Mouse (Mus musculus) layer of hippocampus, postnatal 14 days (tissue): Measurements from ENCODE around the gene Hormad1. TPM values are rescaled to one million over a fixed set of nuclear protein-coding genes. Genes with fewer than 3 reads are reported as not detected.

ENCODE experiments used
- DNase-seq, 2 experiments: peaks; one replicate each; pipeline ENCODE4 v3.0.0; 2021 to 2022; ENCODE audit warnings: low spot score in 2 of 2, mixed read lengths in 1 of 2
- total RNA-seq, 2 experiments: library from RNA; stranded (reverse); gene quantifications; 2 replicates each; pipeline ENCODE4 v1.2.3; 2021

Gene Hormad1
- total RNA-seq, 2 experiments from 2014 or later: not detected

DNA sequence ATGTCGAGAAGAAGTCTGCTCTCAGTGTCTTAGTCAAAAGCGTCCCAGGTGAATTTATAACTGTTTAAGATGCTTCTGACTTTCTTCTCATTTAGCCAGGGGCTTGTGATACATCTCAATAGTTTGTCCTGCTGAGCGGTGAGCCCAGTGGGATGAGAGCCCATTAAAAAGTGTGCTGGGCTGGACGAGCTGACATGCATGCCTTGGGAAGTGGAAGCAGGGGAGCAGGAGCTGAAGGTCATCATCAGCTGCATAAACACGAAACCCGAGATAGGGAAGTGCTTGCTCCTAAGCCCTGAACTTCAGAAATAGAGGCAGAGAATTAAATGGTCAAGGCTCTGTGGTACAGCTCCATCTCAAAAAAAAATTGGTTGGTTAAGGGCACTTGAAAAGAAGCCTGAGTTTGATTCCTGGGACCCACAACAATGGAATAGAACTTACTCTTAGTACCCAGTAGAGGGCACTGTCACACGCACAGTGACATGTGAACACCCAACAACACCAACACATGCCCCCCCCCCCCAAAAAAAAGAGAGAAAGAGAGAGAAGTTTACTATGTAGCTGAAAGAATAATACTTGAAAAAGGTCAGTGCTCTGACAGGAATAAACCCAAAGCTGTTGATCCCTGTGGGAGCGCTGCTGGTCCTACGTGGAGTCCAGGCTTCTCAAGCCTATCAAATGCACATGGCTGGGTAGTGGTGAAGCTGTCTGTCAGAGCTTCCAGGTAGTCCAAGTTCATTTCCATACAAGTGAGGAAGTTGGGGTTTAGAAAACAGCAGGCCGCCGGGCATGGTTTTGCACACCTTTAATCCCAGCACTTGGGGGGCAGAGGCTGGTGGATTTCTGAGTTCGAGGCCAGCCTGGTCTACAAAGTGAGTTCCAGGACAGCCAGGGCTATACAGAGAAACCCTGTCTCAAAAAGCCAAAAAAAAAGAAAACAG, 73.4 kb downstream of the Hormad1 start:
- DNase-seq: no peak

DNA sequence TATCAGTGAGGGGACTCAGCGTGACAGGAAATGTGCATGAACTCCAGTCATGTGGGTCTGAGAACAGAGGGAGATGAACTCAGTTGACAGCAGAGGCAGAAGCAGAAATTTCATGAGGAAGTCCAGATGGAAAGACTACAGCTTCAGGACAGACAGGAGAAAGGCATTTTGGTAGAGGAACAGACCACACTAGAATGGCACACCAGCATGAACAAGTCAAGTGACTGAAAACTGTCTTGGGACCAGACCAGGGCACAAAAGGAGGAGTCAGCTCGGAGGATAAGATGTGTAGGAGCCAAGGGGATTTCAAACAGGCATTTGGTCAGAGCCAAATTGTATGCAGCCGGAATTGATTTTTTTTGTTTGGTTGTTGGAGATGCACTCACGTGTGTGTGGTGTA, 76.2 kb downstream of the Hormad1 start:
- no peak for DNase-seq

DNA sequence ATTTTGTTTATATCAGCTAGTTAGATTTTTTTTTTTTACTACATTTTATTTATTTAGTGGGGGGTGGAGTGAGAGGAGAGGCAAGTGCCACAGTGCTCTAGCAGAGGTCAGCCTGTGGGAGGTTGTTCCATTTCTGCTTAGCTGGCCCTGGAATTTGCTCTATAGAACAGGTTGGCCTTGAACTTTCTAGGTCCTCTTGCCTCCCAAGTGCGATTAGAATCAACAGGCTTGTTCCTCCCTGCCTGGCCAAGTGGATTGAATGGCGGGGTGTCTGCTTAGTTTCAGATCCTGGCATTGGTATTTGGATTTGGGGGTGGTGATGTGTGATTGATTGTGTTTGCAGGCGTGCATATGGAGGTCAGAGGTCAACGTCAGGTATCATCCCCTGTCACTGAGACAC, 76.6 kb downstream of the Hormad1 start:
- DNase-seq: no peak

Other genes with a start within 250 kb of the Hormad1 start
- 10 to 100 TPM; 60.8 to 62.0 TPM for gene Cers2, start 244.9 kb upstream of the Hormad1 start, total RNA-seq
- 10 to 100 TPM; 40.7 to 40.8 TPM for gene Setdb1, start 202.5 kb upstream of the Hormad1 start, total RNA-seq
- gene 4930558C23Rik, start 156.8 kb upstream of the Hormad1 start, total RNA-seq: not detected
- gene Arnt, start 125.3 kb upstream of the Hormad1 start, total RNA-seq: 10 to 100 TPM; 35.7 to 36.9 TPM
- 1 to 10 TPM; 7.1 to 8.0 TPM for gene Ctsk, start 60.4 kb upstream of the Hormad1 start, total RNA-seq
- 10 to 100 TPM; 32.3 to 35.9 TPM for gene Ctss, start 32.9 kb upstream of the Hormad1 start, total RNA-seq
- gene Golph3l, start 29.3 kb downstream of the Hormad1 start, total RNA-seq: 10 to 100 TPM; 20.6 to 22.2 TPM
- 100 to 1,000 TPM; 288 to 297 TPM for gene Ensa, start 65.3 kb downstream of the Hormad1 start, total RNA-seq
- 10 to 100 TPM; 64.6 to 65.1 TPM for gene Mcl1, start 99.1 kb downstream of the Hormad1 start, total RNA-seq
- gene Adamtsl4, start 128.2 kb downstream of the Hormad1 start, total RNA-seq: 1 to 10 TPM; 3.0 to 4.1 TPM
- 10 to 100 TPM; 12.2 to 13.7 TPM for gene Ecm1, start 179.9 kb downstream of the Hormad1 start, total RNA-seq
- gene Tars2, start 200.5 kb downstream of the Hormad1 start, total RNA-seq: 10 to 100 TPM; 39.9 to 40.0 TPM